Mouse (Mus musculus) MEL (cell line): ENCODE results near the gene Pard3b. TPM values are rescaled to one million over a fixed set of nuclear protein-coding genes. Genes with fewer than 3 reads are reported as not detected.

Experiments used
- DNase-seq: peaks from one replicate; pipeline ENCODE4 v3.0.0; 2011; ENCODE audit warnings: low read depth, low spot score
- H3K27ac ChIP-seq: 2 replicates; pipeline ENCODE4 v1.5.1; 2012; ENCODE audit warnings: low read depth, mild to moderate bottlenecking, control low read depth, low read length, moderate library complexity; ENCODE audit not compliant: control insufficient read depth
- H3K27me3 ChIP-seq, 2 experiments: fragments of 150-350 bp in 1 of 2; sonication (generic) in 1 of 2; 2 replicates each; pipeline ENCODE4 v1.6.1; 2012; ENCODE audit warnings: low read length in 2 of 2, mild to moderate bottlenecking in 2 of 2, improper control_type of control experiment in 1 of 2, moderate library complexity in 1 of 2; ENCODE audit not compliant: insufficient read depth in 2 of 2, control insufficient read depth in 1 of 2
- H3K36me3 ChIP-seq, 2 experiments: 2 replicates each; pipeline ENCODE4 v1.6.1; 2012 to 2014; ENCODE audit warnings: low read length in 2 of 2, improper control_type of control experiment in 1 of 2, inconsistent platforms in 1 of 2, mild to moderate bottlenecking in 1 of 2; ENCODE audit not compliant: insufficient read depth in 2 of 2, control insufficient read depth in 1 of 2
- H3K4me1 ChIP-seq, 2 experiments: fragments of 150-350 bp in 1 of 2; sonication (generic) in 1 of 2; 2 replicates each; pipeline ENCODE4 v1.6.1; 2012; ENCODE audit warnings: low read length in 2 of 2, improper control_type of control experiment in 1 of 2, mild to moderate bottlenecking in 1 of 2; ENCODE audit not compliant: insufficient read depth in 2 of 2, control insufficient read depth in 1 of 2
- H3K4me3 ChIP-seq, 2 experiments: fragments of 150-350 bp in 1 of 2; sonication (generic) in 1 of 2; 2 replicates each; pipeline ENCODE4 v1.5.1; 2012; ENCODE audit warnings: low read depth in 2 of 2, low read length in 2 of 2, mild to moderate bottlenecking in 2 of 2, moderate library complexity in 2 of 2, control low read depth in 1 of 2, improper control_type of control experiment in 1 of 2; ENCODE audit not compliant: control insufficient read depth in 1 of 2, insufficient read depth in 1 of 2
- H3K79me2 ChIP-seq: 2 replicates; pipeline ENCODE4 v1.6.1; 2012; ENCODE audit warnings: mild to moderate bottlenecking, low read length, moderate library complexity; ENCODE audit not compliant: control insufficient read depth, poor library complexity, insufficient read depth
- H3K9ac ChIP-seq: 2 replicates; pipeline ENCODE4 v1.6.1; 2012; ENCODE audit warnings: low read depth, mild to moderate bottlenecking, control low read depth, low read length, moderate library complexity; ENCODE audit not compliant: control insufficient read depth, poor library complexity, severe bottlenecking
- H3K9me3 ChIP-seq: fragments of 150-350 bp; sonication (generic); replicated peaks from 2 replicates; pipeline ENCODE4 v1.6.1; 2012; ENCODE audit warnings: mild to moderate bottlenecking, low read length, improper control_type of control experiment, moderate library complexity; ENCODE audit not compliant: insufficient read depth
- BHLHE40 ChIP-seq: IDR thresholded peaks from 2 replicates; pipeline ENCODE4 v1.6.1; 2012; ENCODE audit warnings: low read depth, mild to moderate bottlenecking, inconsistent platforms, low read length, improper control_type of control experiment, borderline replicate concordance
- CHD2 ChIP-seq: IDR thresholded peaks from 2 replicates; pipeline ENCODE4 v1.6.1; 2011; ENCODE audit warnings: low read length, improper control_type of control experiment
- ELF1 ChIP-seq: IDR thresholded peaks from 2 replicates; pipeline ENCODE4 v1.6.1; 2014; ENCODE audit warnings: low read depth, mild to moderate bottlenecking, inconsistent platforms, low read length, improper control_type of control experiment, moderate library complexity
- GABPA ChIP-seq: IDR thresholded peaks from 2 replicates; pipeline ENCODE4 v1.6.1; 2012; ENCODE audit warnings: low read depth, mild to moderate bottlenecking, inconsistent platforms, low read length, improper control_type of control experiment, moderate library complexity
- KAT2A ChIP-seq: conservative IDR thresholded peaks from 2 replicates; pipeline ENCODE4 v1.6.1; 2012; ENCODE audit warnings: low read depth, low read length, improper control_type of control experiment, inconsistent platforms
- MAX ChIP-seq: IDR thresholded peaks from 2 replicates; pipeline ENCODE4 v1.6.1; 2011; ENCODE audit warnings: low read length, improper control_type of control experiment
- MYB ChIP-seq: IDR thresholded peaks from 2 replicates; pipeline ENCODE4 v1.6.1; 2011; ENCODE audit warnings: mild to moderate bottlenecking, low read depth, low read length, improper control_type of control experiment
- MYC ChIP-seq: IDR thresholded peaks from 2 replicates; pipeline ENCODE4 v1.6.1; 2011; ENCODE audit warnings: low read depth, mild to moderate bottlenecking, low read length, improper control_type of control experiment, moderate library complexity
- NELFE ChIP-seq: IDR thresholded peaks from 2 replicates; pipeline ENCODE4 v1.6.1; 2011; ENCODE audit warnings: low read depth, low read length, improper control_type of control experiment
- POLR2AphosphoS5 ChIP-seq: IDR thresholded peaks from 2 replicates; pipeline ENCODE4 v1.6.1; 2012; ENCODE audit warnings: low read depth, borderline replicate concordance, mild to moderate bottlenecking, inconsistent platforms, low read length, moderate library complexity, mixed read lengths
- RCOR1 ChIP-seq: IDR thresholded peaks from 2 replicates; pipeline ENCODE4 v1.6.1; 2012; ENCODE audit warnings: low read depth, mild to moderate bottlenecking, inconsistent platforms, low read length, improper control_type of control experiment
- TAL1 ChIP-seq: IDR thresholded peaks from 2 replicates; pipeline ENCODE4 v1.6.1; 2012; ENCODE audit warnings: mild to moderate bottlenecking, inconsistent platforms, low read length, moderate library complexity, mixed read lengths
- TCF12 ChIP-seq: IDR thresholded peaks from 2 replicates; pipeline ENCODE4 v1.6.1; 2014; ENCODE audit warnings: low read depth, mild to moderate bottlenecking, inconsistent platforms, low read length, improper control_type of control experiment, moderate library complexity
- UBTF ChIP-seq: IDR thresholded peaks from 2 replicates; pipeline ENCODE4 v1.6.1; 2012; ENCODE audit warnings: low read depth, mild to moderate bottlenecking, inconsistent platforms, low read length, improper control_type of control experiment, moderate library complexity, borderline replicate concordance; ENCODE audit not compliant: insufficient read depth
- ZC3H11A ChIP-seq: IDR thresholded peaks from 2 replicates; pipeline ENCODE4 v1.6.1; 2012; ENCODE audit warnings: low read depth, mild to moderate bottlenecking, inconsistent platforms, low read length, improper control_type of control experiment
- ZKSCAN1 ChIP-seq: IDR thresholded peaks from 2 replicates; pipeline ENCODE4 v1.6.1; 2012; ENCODE audit warnings: low read depth, mild to moderate bottlenecking, inconsistent platforms, low read length, improper control_type of control experiment, moderate library complexity
- ZNF384 ChIP-seq: IDR thresholded peaks from 2 replicates; pipeline ENCODE4 v1.6.1; 2012; ENCODE audit warnings: low read depth, mild to moderate bottlenecking, inconsistent platforms, low read length, improper control_type of control experiment
- polyA plus RNA-seq, 2 experiments: library from polyadenylated mRNA; stranded (reverse) in 1 of 2; unstranded in 1 of 2; fragments of >175 nt in 1 of 2; fragments of >200 nt in 1 of 2; gene quantifications; 2 replicates each; pipeline versions ENCODE4 v1.2.1 to v1.2.4; 2012; ENCODE audit warnings: low replicate concordance in 2 of 2, low read depth in 1 of 2; ENCODE audit not compliant: insufficient read length in 2 of 2, insufficient read depth in 1 of 2, missing spikeins in 1 of 2
- total RNA-seq: library from RNA; depleted of rRNA; stranded (reverse); fragments of 300-350 nt; gene quantifications from 2 replicates; pipeline ENCODE4 v1.2.3, GENCODE M21; 2012

Gene Pard3b
- total and polyA plus RNA-seq, 3 experiments = not detected

DNA sequence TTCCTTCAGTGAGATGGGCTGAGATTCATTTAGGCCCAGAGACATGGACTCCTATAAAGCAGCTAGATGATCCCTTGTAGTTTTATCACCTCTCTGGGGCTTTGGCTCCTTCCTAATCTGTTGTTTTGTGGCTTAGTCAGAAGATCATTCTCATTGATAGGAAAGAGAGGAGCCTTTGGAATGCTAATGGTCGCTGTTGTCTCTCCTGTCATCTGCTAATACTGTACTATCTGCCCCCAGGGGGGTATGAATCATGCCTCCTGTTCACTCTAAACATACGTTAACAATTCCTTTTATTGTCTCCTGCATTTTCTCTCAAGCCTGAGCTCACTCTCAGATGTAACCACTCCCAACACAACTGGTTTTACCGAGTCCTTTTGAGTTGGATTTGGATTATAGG lies 759.6 kb downstream of the Pard3b start:
- H3K4me3 ChIP-seq = no peak overlapping the region
- TF ChIP-seq ELF1 (no peak), TCF12 (no peak), UBTF (no peak)
- no peak for DNase-seq
- no peaks in the 10 kb centered on the region for H3K9me3 ChIP-seq
- no peak overlapping the region for H3K9ac ChIP-seq
- H3K27me3 ChIP-seq = no peaks in the 10 kb centered on the region
- H3K79me2 ChIP-seq = no peaks in the 10 kb centered on the region
- H3K27ac ChIP-seq = no peak overlapping the region
- no peaks in the 10 kb centered on the region for H3K36me3 ChIP-seq
- no peaks in the 10 kb centered on the region for H3K4me1 ChIP-seq

DNA sequence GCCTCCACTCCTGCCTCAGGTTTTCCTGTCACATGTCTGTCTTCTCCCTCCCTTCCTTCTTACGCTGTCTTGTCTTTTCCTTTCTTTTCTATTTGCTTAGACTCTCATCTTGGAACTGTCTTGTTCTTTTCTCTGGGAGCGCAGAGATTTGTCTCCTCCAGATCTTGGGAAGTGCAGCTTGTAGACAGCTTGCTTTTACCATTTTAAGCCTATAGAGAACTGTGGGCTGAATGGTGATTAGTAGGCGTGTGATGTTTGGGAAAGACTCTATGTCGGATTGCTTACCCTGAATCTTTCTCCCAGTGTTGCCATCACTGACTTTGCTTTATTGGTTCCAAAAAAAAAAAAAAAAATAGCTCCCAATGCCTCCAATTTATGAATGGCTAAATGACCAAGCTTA lies 760.1 kb downstream of the Pard3b start:
- H3K36me3 ChIP-seq = no peaks in the 10 kb centered on the region
- H3K9ac ChIP-seq = no peak overlapping the region
- no peaks in the 10 kb centered on the region for H3K27me3 ChIP-seq
- no peaks in the 10 kb centered on the region for H3K9me3 ChIP-seq
- no peaks in the 10 kb centered on the region for H3K79me2 ChIP-seq
- no peak for DNase-seq
- no peak for TF ChIP-seq KAT2A
- TF ChIP-seq BHLHE40 = no peak
- no peak for TF ChIP-seq POLR2AphosphoS5
- TF ChIP-seq MYC = no peak
- TF ChIP-seq MYB = no peak
- TF ChIP-seq TCF12 = no peak
- TF ChIP-seq TAL1 = no peak
- no peak for TF ChIP-seq GABPA
- no peak for TF ChIP-seq MAX
- TF ChIP-seq NELFE = no peak
- no peak for TF ChIP-seq ZNF384
- TF ChIP-seq ZC3H11A = no peak
- no peak for TF ChIP-seq RCOR1
- TF ChIP-seq ZKSCAN1 = no peak
- TF ChIP-seq CHD2 = no peak
- H3K4me1 ChIP-seq = no peaks in the 10 kb centered on the region
- no peak overlapping the region for H3K4me3 ChIP-seq
- no peak overlapping the region for H3K27ac ChIP-seq
